Mouse (Mus musculus) embryonic facial prominence, embryonic 14.5 days (tissue): ENCODE data around the gene Phf19. TPM values are rescaled to one million over a fixed set of nuclear protein-coding genes. Genes with fewer than 3 reads are reported as not detected.
A peak's percentile ranks its signal among the peaks of the same experiment; 100 is the strongest.

Experiments used
- ATAC-seq: fragments of 200-750 bp; cut with Nextera tagmentation; 2 replicates; pipeline ENCODE4 v1.8.0; 2017; ENCODE audit warnings: low read depth, moderate number of reproducible peaks, moderate TSS enrichment
- DNase-seq: peaks from one replicate; pipeline ENCODE4 v3.0.0-alpha.2; 2015; ENCODE audit warnings: low spot score
- H3K27ac ChIP-seq: fragments of 300-500 bp; sonication (generic); replicated peaks from 2 replicates; pipeline ENCODE4 v1.5.1; 2014; ENCODE audit warnings: low read depth, mild to moderate bottlenecking, low read length, moderate library complexity
- H3K27me3 ChIP-seq: fragments of 300-500 bp; sonication (generic); replicated peaks from 2 replicates; pipeline ENCODE4 v1.6.1; 2014; ENCODE audit warnings: low read length; ENCODE audit not compliant: control insufficient read depth, insufficient read depth
- H3K36me3 ChIP-seq: fragments of 300-500 bp; sonication (generic); 2 replicates; pipeline ENCODE4 v1.6.1; 2014; ENCODE audit warnings: low read length, mixed read lengths; ENCODE audit not compliant: control insufficient read depth, insufficient read depth
- H3K4me1 ChIP-seq: fragments of 300-500 bp; sonication (generic); 2 replicates; pipeline ENCODE4 v1.6.1; 2014; ENCODE audit warnings: antibody characterized with exemption, low read length; ENCODE audit not compliant: control insufficient read depth, insufficient read depth
- H3K4me2 ChIP-seq: fragments of 300-500 bp; sonication (generic); 2 replicates; pipeline ENCODE4 v1.6.1; 2014; ENCODE audit warnings: low read depth, mild to moderate bottlenecking, low read length, moderate library complexity, mixed read lengths
- H3K4me3 ChIP-seq: fragments of 300-500 bp; sonication (generic); 2 replicates; pipeline ENCODE4 v1.5.1; 2014; ENCODE audit warnings: low read depth, mild to moderate bottlenecking, low read length
- H3K9ac ChIP-seq: fragments of 300-500 bp; sonication (generic); 2 replicates; pipeline ENCODE4 v1.6.1; 2014; ENCODE audit warnings: low read depth, mild to moderate bottlenecking, low read length, moderate library complexity, mixed read lengths
- H3K9me3 ChIP-seq: fragments of 300-500 bp; sonication (generic); 2 replicates; pipeline ENCODE4 v1.6.1; 2016; ENCODE audit warnings: low read length; ENCODE audit not compliant: control insufficient read depth
- WGBS: fragments of 180-500 bp; shearing (Covaris S2); extraction: QIAGEN DNeasy Blood & Tissue Kit; methylation state at CpG from one replicate; pipeline ENCODE4 v1.1.7; 2014; 5-methylcytosine and 5-hydroxymethylcytosine counted together
- polyA plus RNA-seq: library from polyadenylated mRNA; unstranded; fragments of >200 nt; fragmentation: Nextera tagmentation; extraction: Ambion mirVana; gene quantifications from 2 replicates; pipeline ENCODE4 v1.2.1, GENCODE M21; 2014

Gene Phf19
- polyA plus RNA-seq, 1 experiment from 2014 or later: 12.2 TPM

DNA sequence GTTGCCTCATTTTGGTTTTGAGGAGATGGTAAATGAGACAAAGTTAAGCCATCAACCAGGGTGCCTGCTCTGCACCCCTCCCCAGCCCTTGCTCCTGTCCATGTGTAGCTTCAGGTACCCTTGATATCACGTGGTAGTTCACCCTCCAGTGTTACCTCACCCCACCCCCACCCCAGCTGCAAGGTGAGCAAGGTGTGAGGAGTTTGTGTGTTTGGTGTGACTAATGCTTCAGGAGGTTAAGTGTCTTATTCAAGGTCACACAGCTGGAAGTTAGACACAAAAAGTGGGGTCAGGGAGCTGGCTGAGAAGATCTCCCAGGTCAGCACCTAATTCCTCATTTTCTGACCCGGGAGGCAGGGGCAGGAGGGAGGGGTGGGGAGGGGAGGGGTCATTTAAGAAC is 8.9 kb upstream of the Phf19 start:
- peaks cover 4% of the 10 kb centered on the region; the same call in 1 of the 2 replicates for H3K4me1 ChIP-seq
- H3K9me3 ChIP-seq: no peaks in the 10 kb centered on the region
- H3K9ac ChIP-seq: no peak overlapping the region
- ATAC-seq (no peak), DNase-seq (no peak)
- no peaks in the 10 kb centered on the region for H3K36me3 ChIP-seq
- H3K4me3 ChIP-seq: no peak overlapping the region
- 9% methylated on average over 2 of the region's 2 CpGs for WGBS
- no peaks in the 10 kb centered on the region for H3K27me3 ChIP-seq
- H3K4me2 ChIP-seq: no peak overlapping the region
- H3K27ac ChIP-seq: no peak overlapping the region

DNA sequence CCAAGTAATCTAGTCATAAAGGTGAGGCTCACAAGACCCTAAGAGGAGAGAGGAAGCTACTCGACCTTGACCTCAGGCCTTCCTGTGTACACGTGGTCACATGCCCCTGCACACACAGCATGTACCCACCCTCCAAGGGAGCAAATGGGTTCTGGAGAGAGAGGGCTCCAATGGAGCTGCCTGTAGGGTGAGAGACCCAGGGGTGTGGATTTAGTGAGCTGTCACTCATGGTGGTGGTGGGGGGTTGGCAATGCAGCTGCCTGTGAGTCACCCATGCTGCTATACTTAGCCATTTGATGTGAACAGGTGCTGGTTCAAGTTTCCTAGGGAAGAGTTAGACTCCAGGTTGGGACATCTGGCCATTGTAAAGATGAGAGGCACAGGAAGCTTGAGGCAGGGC is 6.3 kb upstream of the Phf19 start:
- DNase-seq (peak; percentile 35), ATAC-seq (peak; percentile 60; the same call in 1 of the 2 replicates)
- Histone ChIP-seq H3K36me3 (no peaks in the 10 kb centered on the region), H3K27ac (no peak overlapping the region), H3K4me2 (no peak overlapping the region), H3K9me3 (no peaks in the 10 kb centered on the region), H3K4me3 (no peak overlapping the region), H3K4me1 (peaks cover 4% of the 10 kb centered on the region; the same call in 1 of the 2 replicates), H3K27me3 (peaks cover 3% of the 10 kb centered on the region; the same call in 1 of the 2 replicates), H3K9ac (no peak overlapping the region)
- 43% methylated on average over 2 of the region's 2 CpGs for WGBS

DNA sequence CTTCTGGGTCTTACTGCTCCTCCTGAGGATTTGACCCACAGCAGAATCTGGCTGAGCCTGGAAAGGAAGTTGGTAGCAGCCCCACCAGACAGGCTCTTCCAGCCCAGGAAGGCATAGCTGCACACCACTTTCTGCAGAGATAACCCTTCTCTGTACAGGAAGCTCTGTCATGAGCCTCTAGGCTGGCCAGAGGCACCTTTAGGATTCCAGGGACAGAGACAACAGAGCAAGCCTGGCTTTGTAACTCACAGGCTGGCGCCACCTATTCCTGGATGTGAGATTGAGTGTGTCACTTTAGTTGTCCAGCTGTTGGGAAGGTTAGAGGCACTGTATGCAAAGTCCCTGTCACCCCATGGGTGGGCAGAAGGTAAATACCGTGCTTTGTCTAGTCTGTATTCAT is 1.3 kb upstream of the Phf19 start:
- ATAC-seq (no peak), DNase-seq (no peak)
- Histone ChIP-seq H3K9ac (no peak overlapping the region), H3K4me1 (peaks cover 11% of the 10 kb centered on the region; the same call in 1 of the 2 replicates), H3K4me3 (no peak overlapping the region), H3K4me2 (0 out of 2 replicates have a peak overlapping the region, but pooled peaks have one; percentile 96), H3K36me3 (no peaks in the 10 kb centered on the region), H3K9me3 (no peaks in the 10 kb centered on the region), H3K27ac (no peak overlapping the region), H3K27me3 (peaks cover 15% of the 10 kb centered on the region; the same call in 1 of the 2 replicates)
- 37% methylated on average over 2 of the region's 2 CpGs for WGBS

DNA sequence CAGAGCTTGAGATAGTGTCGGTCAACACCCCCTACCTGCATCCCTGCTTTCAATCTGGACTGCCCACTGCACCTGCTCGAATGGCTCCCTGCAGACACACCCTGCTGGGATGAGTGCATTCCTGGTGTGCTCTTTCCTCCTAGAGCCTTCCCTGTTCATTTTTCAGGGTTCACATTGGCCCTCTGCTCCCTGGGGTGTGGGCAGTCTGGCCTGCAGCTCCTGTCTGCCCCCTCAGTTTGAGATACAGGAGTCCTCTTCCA is 927 bp upstream of the Phf19 start:
- H3K36me3 ChIP-seq: no peaks in the 10 kb centered on the region
- H3K4me1 ChIP-seq: peaks cover 11% of the 10 kb centered on the region; the same call in 1 of the 2 replicates
- WGBS: 6% methylated on average over 2 of the region's 2 CpGs
- H3K4me2 ChIP-seq: peak overlapping the region; percentile 96
- H3K27ac ChIP-seq: no peak overlapping the region
- peaks cover 15% of the 10 kb centered on the region; the same call in 1 of the 2 replicates for H3K27me3 ChIP-seq
- peak overlapping the region; percentile 71; the same call in 1 of the 2 replicates for H3K9ac ChIP-seq
- H3K9me3 ChIP-seq: no peaks in the 10 kb centered on the region
- DNase-seq (no peak), ATAC-seq (no peak)
- H3K4me3 ChIP-seq: 0 out of 2 replicates have a peak overlapping the region, but pooled peaks have one; percentile 68

DNA sequence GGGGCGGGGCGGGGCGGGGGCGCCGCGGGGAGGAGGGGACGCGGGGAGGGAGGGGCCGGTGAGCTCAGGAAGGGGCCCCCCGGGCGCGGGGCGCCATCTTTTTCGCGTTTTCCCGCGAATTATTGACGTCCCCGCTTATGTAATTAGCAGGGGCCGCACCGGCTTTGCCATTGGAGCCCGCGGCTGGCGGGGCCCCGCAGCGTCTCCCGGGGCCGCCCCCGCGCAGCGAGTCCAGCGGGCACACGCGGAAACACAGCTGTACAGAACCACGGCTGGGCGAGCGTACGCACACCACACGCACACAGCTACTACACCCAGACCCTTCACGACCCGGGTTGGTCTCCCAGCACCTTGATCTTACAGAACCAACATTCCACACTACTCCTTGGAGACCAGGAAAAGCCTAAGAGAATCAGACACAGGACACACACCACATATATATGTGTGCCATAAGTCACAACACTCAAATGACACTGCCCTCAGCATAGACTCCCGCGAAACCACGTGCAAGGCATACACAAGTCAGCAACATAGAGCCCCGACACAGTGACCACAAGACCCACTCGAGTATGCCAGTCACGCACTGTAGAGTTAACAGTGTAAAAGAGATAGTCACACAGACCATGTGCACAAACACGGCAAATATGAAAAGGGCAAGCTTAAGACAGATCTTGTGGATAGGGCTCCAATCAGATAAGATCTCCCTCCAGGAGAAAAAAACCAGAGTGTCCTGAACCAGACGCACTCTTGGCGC is 420 bp upstream of the Phf19 start:
- H3K4me3 ChIP-seq: peak overlapping the region; percentile 68
- H3K9me3 ChIP-seq: no peaks in the 10 kb centered on the region
- H3K4me2 ChIP-seq: peak overlapping the region; percentile 96
- H3K4me1 ChIP-seq: peaks cover 11% of the 10 kb centered on the region; the same call in 1 of the 2 replicates
- peak; percentile 47; the same call in 1 of the 2 replicates for ATAC-seq
- peak overlapping the region; percentile 71 for H3K9ac ChIP-seq
- WGBS: 4% methylated on average over 32 of the region's 50 CpGs
- no peaks in the 10 kb centered on the region for H3K36me3 ChIP-seq
- no peak overlapping the region for H3K27ac ChIP-seq
- DNase-seq: peak; percentile 61
- peaks cover 15% of the 10 kb centered on the region; the same call in 1 of the 2 replicates for H3K27me3 ChIP-seq

DNA sequence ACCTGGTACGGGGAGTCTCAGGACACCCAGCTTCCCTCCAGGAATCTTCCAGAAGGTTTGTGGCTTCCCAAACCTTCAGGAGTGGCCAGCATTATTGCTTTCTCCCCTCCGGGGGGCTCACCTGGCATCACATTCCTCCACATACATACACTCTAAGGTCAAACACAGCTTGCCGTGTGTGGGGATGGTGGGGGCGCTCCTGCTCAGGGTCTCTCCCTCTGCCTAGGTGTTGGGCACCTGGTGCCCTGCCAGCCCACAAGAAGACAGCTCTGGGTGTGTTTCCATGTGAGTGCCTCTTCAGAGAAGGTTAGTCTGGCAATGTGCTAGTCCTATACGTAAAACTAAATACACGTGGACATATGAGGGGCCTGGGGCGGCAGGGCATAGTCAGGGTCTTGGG is 1.2 kb downstream of the Phf19 start:
- peaks cover 11% of the 10 kb centered on the region; the same call in 1 of the 2 replicates for H3K4me1 ChIP-seq
- H3K9me3 ChIP-seq: no peaks in the 10 kb centered on the region
- ATAC-seq (no peak), DNase-seq (no peak)
- WGBS: 38% methylated on average over 7 of the region's 7 CpGs
- peak overlapping the region; percentile 68 for H3K4me3 ChIP-seq
- peak overlapping the region; percentile 71; the same call in 1 of the 2 replicates for H3K9ac ChIP-seq
- H3K4me2 ChIP-seq: peak overlapping the region; percentile 96
- H3K36me3 ChIP-seq: no peaks in the 10 kb centered on the region
- H3K27ac ChIP-seq: no peak overlapping the region
- H3K27me3 ChIP-seq: peaks cover 15% of the 10 kb centered on the region; the same call in 1 of the 2 replicates

DNA sequence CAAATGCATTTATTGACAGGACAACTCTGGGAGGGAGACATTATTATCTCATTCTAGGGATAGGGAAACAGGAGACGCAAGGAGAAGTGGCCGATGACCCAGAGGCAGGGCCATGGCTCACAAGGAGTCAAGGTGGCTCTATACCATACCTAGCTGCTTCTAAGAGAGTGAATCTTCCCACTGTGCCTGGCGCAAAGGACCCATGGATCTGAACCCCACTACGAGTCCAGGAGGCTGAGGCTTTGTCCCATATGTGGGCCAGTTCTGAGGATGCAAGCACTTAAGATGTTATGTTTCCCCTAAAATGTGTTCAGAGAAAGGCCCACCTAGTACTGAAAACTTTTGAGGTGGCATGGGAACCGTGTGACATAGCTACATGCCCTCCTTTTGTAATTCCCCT is 2.0 kb downstream of the Phf19 start:
- Histone ChIP-seq H3K4me2 (no peak overlapping the region), H3K36me3 (no peaks in the 10 kb centered on the region), H3K27ac (no peak overlapping the region), H3K9ac (no peak overlapping the region), H3K4me1 (peaks cover 11% of the 10 kb centered on the region; the same call in 1 of the 2 replicates), H3K27me3 (peaks cover 15% of the 10 kb centered on the region; the same call in 1 of the 2 replicates), H3K9me3 (no peaks in the 10 kb centered on the region), H3K4me3 (no peak overlapping the region)
- ATAC-seq: no peak
- no peak for DNase-seq
- WGBS: 82% methylated on average over 5 of the region's 5 CpGs

DNA sequence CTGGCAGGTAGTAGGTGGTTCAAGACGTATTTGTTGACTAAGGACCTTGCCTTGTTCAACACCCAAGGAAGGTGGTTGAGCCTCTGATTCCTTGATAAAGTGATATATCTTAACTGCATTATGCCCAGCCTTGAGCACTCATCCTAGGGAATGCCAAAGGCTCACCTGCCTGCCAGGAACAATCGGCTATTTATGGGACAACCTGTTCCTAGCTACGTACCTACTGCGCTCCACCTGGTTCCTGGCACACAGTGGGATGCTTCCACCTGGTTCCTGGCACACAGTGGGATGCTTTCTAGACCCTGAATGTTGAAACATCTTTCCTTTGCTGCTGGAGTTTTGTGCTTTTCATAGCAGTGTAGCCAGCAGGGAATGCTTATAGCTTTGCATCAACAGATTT is 4.1 kb downstream of the Phf19 start:
- Histone ChIP-seq H3K9ac (no peak overlapping the region), H3K4me3 (no peak overlapping the region), H3K4me2 (no peak overlapping the region), H3K27ac (no peak overlapping the region), H3K4me1 (peaks cover 13% of the 10 kb centered on the region; the same call in 1 of the 2 replicates), H3K36me3 (no peaks in the 10 kb centered on the region), H3K27me3 (peaks cover 10% of the 10 kb centered on the region; the same call in 1 of the 2 replicates), H3K9me3 (no peaks in the 10 kb centered on the region)
- 86% methylated on average over 4 of the region's 4 CpGs for WGBS
- DNase-seq (no peak), ATAC-seq (no peak)
